Mouse (Mus musculus): ENCODE data around the gene Ly6g5b. TPM values are rescaled to one million over a fixed set of nuclear protein-coding genes. Genes with fewer than 3 reads are reported as not detected.
A peak's percentile ranks its signal among the peaks of the same experiment; 100 is the strongest.

Gene Ly6g5b
- not detected in 2 replicates for total RNA-seq (2017)

GRCm38 (mm10) chr17:35115046-35116019 lies at the start of gene Ly6g5b:
Gene Ly6g5b (minus strand): TSS chr17:35115428.
- peak; percentile 71 for ATAC-seq (replicated peaks; ENCODE audit: low read depth, poor library complexity, severe bottlenecking)

DNA sequence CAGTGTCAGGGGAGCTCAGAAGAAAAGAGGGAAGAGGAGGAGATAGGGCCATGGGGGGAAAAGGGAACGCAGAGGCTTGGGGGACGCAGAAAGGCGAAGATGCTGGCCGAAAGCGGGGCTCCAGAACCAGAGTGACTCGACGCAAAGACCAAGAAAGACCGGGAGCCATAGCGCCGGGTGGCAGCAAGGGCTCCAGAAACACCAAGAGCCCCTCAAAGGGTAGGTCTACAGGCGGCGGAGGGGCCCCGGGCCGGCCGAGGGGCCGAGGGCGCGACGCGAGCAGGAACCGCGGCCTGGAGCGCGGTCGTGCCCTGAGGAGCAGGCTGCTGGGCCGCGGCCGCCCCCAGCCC lies 49.0 kb upstream of the Ly6g5b start:
- no peak for ATAC-seq (replicated peaks; ENCODE audit: low read depth, poor library complexity, severe bottlenecking)

GRCm38 (mm10) chr17:35163326-35164081 lies 48.3 kb upstream of the Ly6g5b start:
- no peak for ATAC-seq (replicated peaks; ENCODE audit: low read depth, poor library complexity, severe bottlenecking)

GRCm38 (mm10) chr17:35162730-35163129 lies 47.5 kb upstream of the Ly6g5b start:
- ATAC-seq (replicated peaks; ENCODE audit: low read depth, poor library complexity, severe bottlenecking), result no peak

- ATAC-seq (replicated peaks; ENCODE audit: low read depth, poor library complexity, severe bottlenecking), result no peak
These were observed 46.9 kb upstream of the Ly6g5b start for GRCm38 (mm10) chr17:35162121-35162520.

GRCm38 (mm10) chr17:35161421-35161820 lies 46.2 kb upstream of the Ly6g5b start:
- ATAC-seq (replicated peaks; ENCODE audit: low read depth, poor library complexity, severe bottlenecking), result no peak

GRCm38 (mm10) chr17:35159638-35160037 lies 44.4 kb upstream of the Ly6g5b start:
- ATAC-seq (replicated peaks; ENCODE audit: low read depth, poor library complexity, severe bottlenecking), result no peak

DNA sequence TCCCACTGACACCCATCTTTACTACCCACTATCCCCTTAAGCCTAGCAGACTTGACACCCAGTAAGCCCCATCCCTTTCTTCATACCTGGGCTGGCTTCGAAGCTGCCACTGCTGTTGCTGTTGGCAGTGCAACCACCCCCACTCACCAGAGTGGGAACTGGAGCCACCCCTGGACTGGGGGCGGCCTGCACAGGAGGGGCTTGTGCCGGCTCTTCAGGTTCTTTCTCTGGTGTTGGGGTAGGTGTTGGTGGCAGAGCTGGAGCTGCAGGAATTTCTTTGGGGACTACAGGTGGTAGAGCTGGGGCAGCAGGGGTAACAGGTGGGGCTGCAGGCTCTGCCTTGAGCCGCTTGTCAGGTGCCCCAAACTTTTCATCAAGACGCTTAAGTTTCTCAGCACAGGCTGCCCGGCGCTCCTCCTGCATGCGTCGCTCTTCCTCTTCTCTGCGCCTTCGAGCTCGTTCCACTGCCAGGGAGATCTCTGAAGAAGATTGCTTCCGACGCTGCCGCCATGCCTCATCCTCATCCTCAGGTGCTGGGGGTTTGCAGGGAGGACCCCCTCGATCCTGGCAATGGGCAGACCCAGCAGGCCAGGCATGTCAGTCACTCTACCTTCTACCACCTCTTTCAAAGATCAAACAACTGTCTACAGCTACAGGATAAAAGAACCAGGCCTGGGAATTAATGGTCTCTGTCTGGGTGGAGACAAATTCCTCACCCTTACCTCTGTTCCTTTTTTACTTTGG lies 43.8 kb upstream of the Ly6g5b start:
- no peak for ATAC-seq (replicated peaks; ENCODE audit: low read depth, poor library complexity, severe bottlenecking)

GRCm38 (mm10) chr17:35157661-35158175 lies 42.5 kb upstream of the Ly6g5b start:
- ATAC-seq (replicated peaks; ENCODE audit: low read depth, poor library complexity, severe bottlenecking), result no peak

GRCm38 (mm10) chr17:35157254-35157653 lies 42.0 kb upstream of the Ly6g5b start:
- no peak for ATAC-seq (replicated peaks; ENCODE audit: low read depth, poor library complexity, severe bottlenecking)

- ATAC-seq (replicated peaks; ENCODE audit: low read depth, poor library complexity, severe bottlenecking), result no peak
These were observed 41.4 kb upstream of the Ly6g5b start for GRCm38 (mm10) chr17:35156461-35157200.

DNA sequence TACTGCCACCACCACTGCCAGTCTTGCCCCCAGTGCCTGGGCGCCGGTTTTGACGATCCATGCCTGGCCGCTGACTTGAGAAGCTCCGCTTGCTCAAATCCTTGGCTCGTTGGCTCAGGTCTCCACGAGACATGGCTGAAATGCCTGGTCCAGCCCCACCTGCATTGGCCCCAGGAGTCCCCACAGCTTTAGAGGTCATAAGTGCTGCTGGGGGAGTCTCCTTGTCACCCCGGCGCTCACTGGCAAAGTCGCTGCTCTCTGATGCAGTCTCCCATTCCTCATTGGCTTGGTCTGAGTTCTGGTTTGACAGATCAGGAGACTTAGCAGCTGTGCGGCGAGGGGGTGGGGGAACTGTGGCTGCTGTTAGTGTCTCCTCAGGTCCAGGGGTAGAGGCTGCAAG lies 40.2 kb upstream of the Ly6g5b start:
- no peak for ATAC-seq (replicated peaks; ENCODE audit: low read depth, poor library complexity, severe bottlenecking)

DNA sequence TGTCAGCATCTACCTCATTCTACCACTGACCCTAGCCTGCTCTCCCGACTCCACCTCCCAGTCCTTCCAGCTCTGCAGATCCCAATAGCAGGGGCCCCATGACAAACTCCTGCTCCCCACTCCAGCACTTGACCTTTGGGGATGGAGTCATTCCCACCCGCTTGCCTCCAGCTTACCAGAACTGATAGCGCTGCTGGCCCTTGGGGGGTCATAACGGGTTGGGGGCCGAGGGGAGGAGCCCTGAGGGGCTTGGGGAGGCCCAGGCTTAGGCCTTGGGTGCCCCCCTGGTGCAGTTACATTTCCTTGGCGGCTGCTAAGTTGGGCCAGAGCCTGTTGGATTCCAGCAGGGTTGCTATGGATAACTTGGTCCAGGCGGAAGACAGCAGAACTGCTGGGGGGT lies 39.4 kb upstream of the Ly6g5b start:
- no peak for ATAC-seq (replicated peaks; ENCODE audit: low read depth, poor library complexity, severe bottlenecking)

GRCm38 (mm10) chr17:35153931-35154330 lies 38.7 kb upstream of the Ly6g5b start:
- ATAC-seq (replicated peaks; ENCODE audit: low read depth, poor library complexity, severe bottlenecking), result no peak

DNA sequence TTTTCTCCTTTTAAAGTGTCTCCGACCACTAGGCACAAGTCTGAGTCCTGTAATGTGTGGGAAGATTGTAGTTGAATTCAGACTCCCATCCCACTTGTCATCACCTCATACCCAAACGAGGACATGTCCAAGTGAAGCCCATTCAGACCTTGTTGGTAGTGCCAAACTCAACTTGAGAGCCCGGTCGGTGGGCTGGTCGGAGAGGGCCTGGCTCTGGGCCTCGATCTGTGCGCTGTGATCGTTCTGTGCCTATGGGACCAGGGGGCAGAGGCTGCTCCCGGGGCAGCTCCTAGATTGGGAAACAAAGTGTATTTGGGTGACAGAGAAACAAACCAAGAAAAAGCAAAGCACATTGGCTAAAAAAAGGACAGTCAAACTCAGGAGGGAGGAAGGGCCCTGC lies 37.8 kb upstream of the Ly6g5b start:
- ATAC-seq (replicated peaks; ENCODE audit: low read depth, poor library complexity, severe bottlenecking), result no peak

DNA sequence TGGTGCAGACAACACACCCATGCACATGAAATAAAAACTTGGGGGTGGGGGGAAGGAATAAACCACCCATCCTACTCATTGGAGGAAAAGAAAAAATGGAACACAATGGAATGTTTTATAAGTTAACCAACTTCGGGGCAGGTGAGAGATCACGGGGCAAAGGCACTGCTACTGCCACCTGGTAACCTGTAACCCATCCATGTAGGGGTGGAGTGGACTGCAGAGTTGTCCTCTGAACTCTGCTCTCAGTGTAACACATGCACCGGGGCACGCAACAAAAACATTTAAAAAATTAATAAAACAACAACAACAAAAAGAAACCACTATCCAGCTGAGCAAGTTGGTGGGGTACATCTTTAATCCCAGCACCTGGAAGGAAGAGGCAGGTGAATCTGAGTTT lies 36.9 kb upstream of the Ly6g5b start:
- ATAC-seq (replicated peaks; ENCODE audit: low read depth, poor library complexity, severe bottlenecking), result no peak

GRCm38 (mm10) chr17:35147922-35148639 lies 32.9 kb upstream of the Ly6g5b start:
- ATAC-seq (replicated peaks; ENCODE audit: low read depth, poor library complexity, severe bottlenecking), result no peak

DNA sequence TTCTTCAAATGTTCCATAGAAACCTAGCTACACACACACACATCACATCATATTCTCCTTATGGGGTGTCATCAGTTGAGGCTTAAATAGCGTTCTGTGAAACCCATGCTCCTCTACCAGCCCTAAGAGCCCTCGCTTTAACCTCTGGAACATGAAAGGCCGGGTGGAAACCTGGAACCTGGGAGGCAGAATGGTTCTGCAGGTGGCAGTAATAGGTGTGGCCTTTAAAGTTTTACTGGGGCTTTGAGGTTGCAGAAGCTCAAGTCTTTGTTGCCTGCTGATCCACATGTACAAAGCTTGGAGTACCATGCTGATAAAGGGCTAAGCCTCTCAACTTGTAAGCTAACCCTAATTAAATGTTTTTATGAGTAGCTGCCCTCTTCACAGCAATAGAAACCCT lies 32.1 kb upstream of the Ly6g5b start:
- ATAC-seq (replicated peaks; ENCODE audit: low read depth, poor library complexity, severe bottlenecking), result no peak

DNA sequence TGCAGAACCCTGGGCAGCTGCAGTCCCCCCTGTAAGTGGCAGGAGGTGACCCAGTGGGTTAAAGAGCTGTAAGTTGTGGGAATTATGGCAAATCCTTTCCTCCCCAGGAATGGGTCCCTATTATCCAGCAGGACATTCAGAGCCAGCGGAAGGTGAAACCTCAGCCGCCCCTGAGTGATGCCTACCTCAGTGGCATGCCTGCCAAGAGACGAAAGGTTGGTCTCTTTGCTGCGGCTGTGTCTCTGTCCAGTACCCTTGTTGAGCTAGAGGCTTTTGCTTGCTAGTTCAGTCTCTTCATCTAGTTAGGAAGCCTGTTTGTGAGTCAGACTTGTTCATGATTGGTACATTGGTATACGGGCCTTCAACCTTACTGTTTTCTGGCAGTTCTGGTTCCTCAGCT lies 30.9 kb upstream of the Ly6g5b start:
- ATAC-seq (replicated peaks; ENCODE audit: low read depth, poor library complexity, severe bottlenecking), result no peak

Data from common myeloid progenitor, adult 5-6 weeks (primary cell).